Mouse (Mus musculus): Measurements from ENCODE around the gene Fam122a.

GRCm38 (mm10) chr19:24439715-24440114, 37.4 kb downstream of the Fam122a start:
- TF ChIP-seq CTCF (IDR thresholded peaks at IDR 0.05; ENCODE audit: extremely low read depth, insufficient read depth, insufficient read length, insufficient replicate concordance) (no peak), POLR2A (IDR thresholded peaks at IDR 0.05; ENCODE audit: low read depth, low read length) (no peak)
